Mouse (Mus musculus) midbrain, embryonic 11.5 days (tissue): ENCODE data around the gene Tmem26. TPM values are rescaled to one million over a fixed set of nuclear protein-coding genes. Genes with fewer than 3 reads are reported as not detected.

ENCODE experiments used
- ATAC-seq: fragments of 200-750 bp; cut with Nextera tagmentation; 2 replicates; pipeline ENCODE4 v1.8.0; 2017; ENCODE audit warnings: moderate TSS enrichment, moderate library complexity; ENCODE audit not compliant: low FRiP score
- DNase-seq: peaks from one replicate; pipeline ENCODE4 v3.0.0; 2015; ENCODE audit warnings: low spot score; ENCODE audit errors: missing footprints
- H3K27ac ChIP-seq: fragments of 300-500 bp; sonication (generic); 2 replicates; pipeline ENCODE4 v1.5.1; 2014; ENCODE audit warnings: low read depth, low read length
- H3K27me3 ChIP-seq: fragments of 300-500 bp; sonication (generic); 2 replicates; pipeline ENCODE4 v1.6.1; 2014; ENCODE audit warnings: mild to moderate bottlenecking, low read length, moderate library complexity, mixed read lengths; ENCODE audit not compliant: control insufficient read depth, insufficient read depth
- H3K36me3 ChIP-seq: fragments of 300-500 bp; sonication (generic); 2 replicates; pipeline ENCODE4 v1.6.1; 2014; ENCODE audit warnings: mild to moderate bottlenecking, low read length, moderate library complexity, mixed read lengths; ENCODE audit not compliant: control insufficient read depth, insufficient read depth
- H3K4me1 ChIP-seq: fragments of 300-500 bp; sonication (generic); 2 replicates; pipeline ENCODE4 v1.6.1; 2014; ENCODE audit warnings: low read length; ENCODE audit not compliant: control insufficient read depth, insufficient read depth
- H3K4me2 ChIP-seq: fragments of 300-500 bp; sonication (generic); 2 replicates; pipeline ENCODE4 v1.6.1; 2014; ENCODE audit warnings: mild to moderate bottlenecking, moderate library complexity
- H3K4me3 ChIP-seq: fragments of 300-500 bp; sonication (generic); 2 replicates; pipeline ENCODE4 v1.5.1; 2014; ENCODE audit warnings: low read depth, low read length
- H3K9ac ChIP-seq: fragments of 300-500 bp; sonication (generic); 2 replicates; pipeline ENCODE4 v1.6.1; 2014; ENCODE audit warnings: low read length
- H3K9me3 ChIP-seq: fragments of 300-500 bp; sonication (generic); 2 replicates; pipeline ENCODE4 v1.6.1; 2016; ENCODE audit warnings: low read length; ENCODE audit not compliant: control insufficient read depth
- WGBS: fragments of 180-500 bp; shearing (Covaris S2); extraction: QIAGEN DNeasy Blood & Tissue Kit; methylation state at CpG from one replicate; pipeline ENCODE4 v1.1.7; 2014; 5-methylcytosine and 5-hydroxymethylcytosine counted together
- polyA plus RNA-seq: library from polyadenylated mRNA; unstranded; fragments of >200 nt; fragmentation: Nextera tagmentation; extraction: Ambion mirVana; gene quantifications from 2 replicates; pipeline ENCODE4 v1.2.1, GENCODE M21; 2014

Gene Tmem26
- polyA plus RNA-seq, 1 experiment from 2014 or later, result 2.5 TPM

DNA sequence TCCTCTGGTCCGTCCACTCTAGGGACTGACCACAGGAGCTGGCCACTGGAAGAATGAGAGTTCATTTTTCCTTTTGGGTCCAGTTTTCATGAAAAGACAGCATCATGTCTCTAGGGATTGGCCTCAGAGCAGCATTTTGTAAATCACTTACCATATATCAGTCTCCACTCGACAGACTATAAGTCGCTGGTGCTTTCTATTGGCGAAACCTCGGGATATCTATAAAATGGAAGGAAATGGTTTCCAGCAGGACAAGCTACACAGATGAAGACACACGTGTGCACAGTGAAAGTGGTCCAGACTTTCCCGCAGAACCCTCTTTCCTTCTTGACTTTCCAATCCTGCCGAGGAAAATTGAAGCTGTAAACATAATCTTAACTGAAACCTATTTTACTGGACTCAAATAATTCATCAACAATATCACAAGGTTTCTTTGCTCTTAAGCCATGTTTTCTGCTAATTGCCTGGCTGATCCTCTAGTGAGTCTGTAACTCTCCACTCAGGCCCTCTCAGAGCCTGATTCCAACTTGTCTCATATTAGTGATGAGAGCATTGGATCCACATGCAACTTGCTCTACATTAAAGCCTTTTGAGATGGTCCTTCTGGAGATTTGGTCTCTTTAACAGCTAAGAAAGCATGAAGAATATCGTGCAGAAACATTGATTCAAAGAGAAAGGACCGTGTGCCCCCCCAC lies 94.8 kb downstream of the Tmem26 start:
- WGBS, result 88% methylated on average over 10 of the region's 10 CpGs

DNA sequence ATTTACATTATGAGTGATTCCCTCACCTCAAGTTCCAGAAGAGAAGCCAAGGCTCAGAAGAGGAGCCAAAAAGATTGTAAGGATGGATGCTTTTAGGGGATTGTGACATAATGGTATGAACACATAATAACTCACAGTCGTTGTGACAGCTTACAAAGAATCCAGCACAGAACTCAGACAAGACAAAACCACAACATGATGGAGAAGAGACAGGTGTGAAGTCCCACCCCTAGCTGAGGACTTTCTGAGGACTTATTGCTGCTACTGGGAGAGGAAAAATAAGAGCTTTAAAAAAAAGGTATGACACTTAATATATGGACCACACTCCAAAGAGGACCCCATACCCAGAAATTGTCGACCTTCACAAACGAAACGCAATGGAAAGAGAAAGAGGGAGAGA lies 101.1 kb downstream of the Tmem26 start:
- no peak overlapping the region for H3K4me3 ChIP-seq
- no peak overlapping the region for H3K27ac ChIP-seq
- 84% methylated on average over 4 of the region's 4 CpGs for WGBS
- H3K9ac ChIP-seq, result no peak overlapping the region
- H3K4me2 ChIP-seq, result no peak overlapping the region
- no peaks in the 10 kb centered on the region for H3K9me3 ChIP-seq
- DNase-seq (no peak), ATAC-seq (no peak)
- H3K27me3 ChIP-seq, result no peaks in the 10 kb centered on the region
- no peaks in the 10 kb centered on the region for H3K36me3 ChIP-seq
- H3K4me1 ChIP-seq, result no peaks in the 10 kb centered on the region

More for the DNA sequence above, 94.8 kb downstream of the Tmem26 start:
- H3K4me1 ChIP-seq, result no peaks in the 10 kb centered on the region
- no peak overlapping the region for H3K27ac ChIP-seq
- no peak overlapping the region for H3K9ac ChIP-seq
- no peak overlapping the region for H3K4me3 ChIP-seq
- H3K36me3 ChIP-seq, result no peaks in the 10 kb centered on the region
- no peaks in the 10 kb centered on the region for H3K27me3 ChIP-seq
- ATAC-seq (no peak), DNase-seq (peak; percentile 70)
- H3K4me2 ChIP-seq, result no peak overlapping the region
- H3K9me3 ChIP-seq, result no peaks in the 10 kb centered on the region

Other genes starting within 250 kb of the Tmem26 start
- gene Cabcoco1, start 181.8 kb upstream of the Tmem26 start, polyA plus RNA-seq, result 0.12 and 0.18 TPM in 2 replicates